Mouse (Mus musculus): ENCODE data around the gene Hist1h3g. TPM values are rescaled to one million over a fixed set of nuclear protein-coding genes. Genes with fewer than 3 reads are reported as not detected.
A peak's percentile ranks its signal among the peaks of the same experiment; 100 is the strongest.
"Not testable (repeated sequence)": the region's sequence is repeated elsewhere in the genome, so short reads cannot be mapped to it uniquely, and the experiment has no call there.

The Hist1h3g gene
- polyA plus RNA-seq, 1 experiment = 0.92 TPM

GRCm38 (mm10) chr13:23554393-23554792, 19.2 kb downstream of the Hist1h3g start:
- Histone ChIP-seq H3K4me3 (ENCODE audit: insufficient read depth, low read length) (peak overlapping the region; percentile 85), H3K27ac (ENCODE audit: insufficient read depth, low read length) (peak overlapping the region; percentile 84; the same call in 1 of the 2 replicates), H3K4me1 (ENCODE audit: control insufficient read depth, insufficient read depth, low read length) (no peaks in the 10 kb centered on the region; the same call in 1 of the 2 replicates)
- TF ChIP-seq CTCF (IDR thresholded peaks at IDR 0.05; ENCODE audit: extremely low read depth, insufficient read depth, low read length) (no peak), POLR2A (IDR thresholded peaks at IDR 0.05; ENCODE audit: extremely low read depth, insufficient read depth, low read length) (no peak)

- H3K27ac ChIP-seq (ENCODE audit: insufficient read depth, low read length) = peak overlapping the region; percentile 88; the same call in 1 of the 2 replicates
- TF ChIP-seq POLR2A (IDR thresholded peaks at IDR 0.05; ENCODE audit: extremely low read depth, insufficient read depth, low read length) (peak; percentile 94), CTCF (IDR thresholded peaks at IDR 0.05; ENCODE audit: extremely low read depth, insufficient read depth, low read length) (no peak)
Measured at GRCm38 (mm10) chr13:23554925-23555838, 20.0 kb downstream of the Hist1h3g start.

GRCm38 (mm10) chr13:23555839-23556416, 20.7 kb downstream of the Hist1h3g start:
- Histone ChIP-seq H3K27ac (ENCODE audit: insufficient read depth, low read length) (peak overlapping the region; percentile 61; the same call in 1 of the 2 replicates), H3K4me1 (ENCODE audit: control insufficient read depth, insufficient read depth, low read length) (no peaks in the 10 kb centered on the region; the same call in 1 of the 2 replicates), H3K4me3 (ENCODE audit: insufficient read depth, low read length) (peak overlapping the region; percentile 85)
- TF ChIP-seq POLR2A (IDR thresholded peaks at IDR 0.05; ENCODE audit: extremely low read depth, insufficient read depth, low read length) = peak; percentile 75
- TF ChIP-seq CTCF (IDR thresholded peaks at IDR 0.05; ENCODE audit: extremely low read depth, insufficient read depth, low read length) = no peak

More at GRCm38 (mm10) chr13:23554925-23555838, 20.0 kb downstream of the Hist1h3g start:
- H3K4me1 ChIP-seq (ENCODE audit: control insufficient read depth, insufficient read depth, low read length) = no peaks in the 10 kb centered on the region; the same call in 1 of the 2 replicates
- peak overlapping the region; percentile 85 for H3K4me3 ChIP-seq (ENCODE audit: insufficient read depth, low read length)

- H3K27ac ChIP-seq (ENCODE audit: insufficient read depth, low read length) = no peak overlapping the region
- TF ChIP-seq CTCF (IDR thresholded peaks at IDR 0.05; ENCODE audit: extremely low read depth, insufficient read depth, low read length) (no peak), POLR2A (IDR thresholded peaks at IDR 0.05; ENCODE audit: extremely low read depth, insufficient read depth, low read length) (no peak)
- no peaks in the 10 kb centered on the region; the same call in 1 of the 2 replicates for H3K4me1 ChIP-seq (ENCODE audit: control insufficient read depth, insufficient read depth, low read length)
- no peak overlapping the region; the same call in 1 of the 2 replicates for H3K4me3 ChIP-seq (ENCODE audit: insufficient read depth, low read length)
Measured at GRCm38 (mm10) chr13:23556906-23557305, 21.7 kb downstream of the Hist1h3g start.

DNA sequence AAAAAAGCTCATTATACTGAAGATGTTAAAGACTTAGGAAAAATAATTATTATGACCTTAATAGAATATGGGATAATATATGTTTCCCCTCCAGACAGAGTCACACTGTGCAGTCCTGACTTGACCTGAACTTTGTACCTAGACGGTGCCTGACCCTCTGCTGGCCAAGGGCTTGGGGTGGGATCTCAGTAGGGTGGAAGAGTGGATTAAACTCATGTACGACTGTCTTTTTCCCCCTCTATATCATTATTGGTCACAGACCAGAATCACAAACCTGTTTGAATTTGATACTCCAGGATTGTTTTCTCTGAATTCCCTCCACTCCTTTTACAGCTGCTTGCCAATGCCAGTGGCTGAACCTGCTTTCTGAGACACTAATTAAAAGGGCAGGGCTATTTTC, 25.5 kb downstream of the Hist1h3g start:
- H3K27ac ChIP-seq (ENCODE audit: insufficient read depth, low read length); H3K4me1 ChIP-seq (ENCODE audit: control insufficient read depth, insufficient read depth, low read length); H3K4me3 ChIP-seq (ENCODE audit: insufficient read depth, low read length): not testable (repeated sequence)

GRCm38 (mm10) chr13:23561531-23561882, 26.3 kb downstream of the Hist1h3g start:
- H3K27ac ChIP-seq (ENCODE audit: insufficient read depth, low read length) = 0 out of 2 replicates have a peak overlapping the region, but pooled peaks have one; percentile 26
- peak overlapping the region; percentile 7 for H3K4me3 ChIP-seq (ENCODE audit: insufficient read depth, low read length)

DNA sequence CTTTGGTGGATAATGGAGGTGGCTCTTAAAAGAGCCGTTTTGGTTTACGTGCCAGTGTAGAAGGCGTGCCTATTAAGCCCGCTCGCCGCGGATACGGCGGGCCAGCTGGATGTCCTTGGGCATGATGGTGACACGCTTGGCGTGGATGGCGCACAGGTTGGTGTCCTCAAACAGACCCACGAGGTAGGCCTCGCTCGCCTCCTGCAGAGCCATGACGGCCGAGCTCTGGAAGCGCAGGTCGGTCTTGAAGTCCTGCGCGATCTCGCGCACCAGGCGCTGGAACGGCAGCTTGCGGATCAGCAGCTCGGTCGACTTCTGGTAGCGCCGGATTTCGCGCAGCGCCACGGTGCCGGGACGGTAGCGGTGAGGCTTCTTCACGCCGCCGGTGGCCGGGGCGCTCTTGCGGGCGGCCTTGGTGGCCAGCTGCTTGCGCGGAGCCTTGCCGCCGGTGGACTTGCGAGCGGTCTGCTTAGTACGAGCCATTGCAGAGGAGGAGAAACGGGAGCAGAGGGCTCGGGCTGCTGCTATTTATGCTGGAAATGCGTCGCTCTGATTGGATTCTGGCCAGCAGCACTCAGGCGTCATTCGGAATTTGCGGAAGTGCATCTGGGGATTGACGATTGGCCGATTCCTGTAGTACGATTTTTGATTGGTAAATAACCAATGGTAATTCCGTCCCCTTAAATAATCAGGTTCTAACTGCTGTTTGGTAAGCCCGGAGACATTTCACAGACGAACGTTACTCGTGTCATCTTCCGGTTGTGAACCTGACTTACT, 26.8 kb downstream of the Hist1h3g start, which contains the start of gene Hist1h3e:
Gene Hist1h3e, minus strand, starts transcription at position 487 of the 777 bp plus-strand sequence.
- not testable (repeated sequence) for H3K4me1 ChIP-seq (ENCODE audit: control insufficient read depth, insufficient read depth, low read length)
- H3K4me3 ChIP-seq (ENCODE audit: insufficient read depth, low read length) = peak within 1 kb of the TSS; percentile 7
- TF ChIP-seq POLR2A (IDR thresholded peaks at IDR 0.05; ENCODE audit: extremely low read depth, insufficient read depth, low read length) = peak; percentile 99
- H3K27ac ChIP-seq (ENCODE audit: insufficient read depth, low read length) = peak within 1 kb of the TSS; percentile 85

More at GRCm38 (mm10) chr13:23561531-23561882, 26.3 kb downstream of the Hist1h3g start:
- H3K4me1 ChIP-seq (ENCODE audit: control insufficient read depth, insufficient read depth, low read length) = not testable (repeated sequence)

DNA sequence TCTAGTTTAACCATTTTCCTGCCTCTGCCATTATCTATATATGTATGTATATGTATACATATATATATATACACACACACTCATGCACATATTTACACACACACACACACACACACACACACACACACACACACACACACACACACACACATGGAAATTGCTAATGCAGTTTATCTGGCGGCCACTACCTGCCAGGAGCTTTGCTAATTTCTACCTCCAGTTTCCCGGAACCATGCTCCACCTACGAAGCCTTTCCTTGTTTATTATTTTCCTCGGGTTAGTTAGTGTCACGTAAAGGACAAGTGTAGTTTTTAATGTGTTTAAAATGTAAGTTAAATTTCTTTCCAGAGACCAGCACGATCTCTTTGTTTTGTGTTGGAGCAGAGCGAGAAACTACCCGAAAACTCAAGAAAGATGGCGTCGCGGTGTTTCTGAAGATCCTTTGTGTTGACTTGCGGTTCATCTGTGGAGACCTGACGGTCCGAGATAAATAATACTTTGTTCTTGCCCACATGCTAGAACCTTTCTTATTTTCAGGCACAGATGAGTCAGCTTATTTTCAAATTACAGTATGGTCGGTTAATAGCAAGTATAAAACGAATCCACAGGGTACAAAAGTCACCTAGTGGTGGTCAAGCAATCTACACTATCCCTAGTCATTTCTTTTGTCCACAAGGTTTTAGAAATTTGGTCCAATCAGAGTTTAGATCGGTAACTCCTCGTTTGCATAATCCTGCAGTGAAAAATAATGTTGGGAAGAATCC, 27.7 kb downstream of the Hist1h3g start:
- TF ChIP-seq POLR2A (IDR thresholded peaks at IDR 0.05; ENCODE audit: extremely low read depth, insufficient read depth, low read length) (no peak), CTCF (IDR thresholded peaks at IDR 0.05; ENCODE audit: extremely low read depth, insufficient read depth, low read length) (no peak)
- no peaks in the 10 kb centered on the region for H3K4me1 ChIP-seq (ENCODE audit: control insufficient read depth, insufficient read depth, low read length)
- peak overlapping the region; percentile 85 for H3K27ac ChIP-seq (ENCODE audit: insufficient read depth, low read length)
- H3K4me3 ChIP-seq (ENCODE audit: insufficient read depth, low read length) = peak overlapping the region; percentile 7

DNA sequence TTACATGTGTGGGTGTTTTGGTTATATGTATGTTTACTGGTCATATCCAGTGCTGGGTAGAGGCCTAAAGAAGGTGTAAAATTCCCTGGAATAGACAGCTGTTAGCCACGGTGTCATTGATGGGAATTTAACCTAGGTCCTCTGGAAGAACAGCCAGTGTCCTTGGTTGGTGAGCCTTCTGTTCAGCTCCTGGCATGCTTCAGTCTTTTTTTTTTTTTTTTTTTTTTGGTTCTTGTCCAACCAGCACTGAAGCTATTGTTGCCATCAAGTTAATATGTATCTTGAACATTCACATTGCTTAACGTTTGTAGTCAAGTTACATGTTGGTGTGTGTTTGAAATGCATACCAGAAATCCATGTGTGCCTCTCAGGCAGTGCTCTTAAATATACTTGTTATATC, 29.3 kb downstream of the Hist1h3g start:
- Histone ChIP-seq H3K4me3 (ENCODE audit: insufficient read depth, low read length) (no peak overlapping the region), H3K4me1 (ENCODE audit: control insufficient read depth, insufficient read depth, low read length) (no peaks in the 10 kb centered on the region), H3K27ac (ENCODE audit: insufficient read depth, low read length) (no peak overlapping the region)
- TF ChIP-seq CTCF (IDR thresholded peaks at IDR 0.05; ENCODE audit: extremely low read depth, insufficient read depth, low read length) = no peak
- no peak for TF ChIP-seq POLR2A (IDR thresholded peaks at IDR 0.05; ENCODE audit: extremely low read depth, insufficient read depth, low read length)

GRCm38 (mm10) chr13:23570261-23571021, 35.2 kb downstream of the Hist1h3g start:
- Histone ChIP-seq H3K4me3 (ENCODE audit: insufficient read depth, low read length) (peak overlapping the region; percentile 69), H3K27ac (ENCODE audit: insufficient read depth, low read length) (peak overlapping the region; percentile 99)

More at GRCm38 (mm10) chr13:23570261-23571021, 35.2 kb downstream of the Hist1h3g start:
- not testable (repeated sequence) for H3K4me1 ChIP-seq (ENCODE audit: control insufficient read depth, insufficient read depth, low read length)

Data from cortical plate, adult 2 months (tissue).